Comparison of ENCODE assay signal across 19 mouse cellular contexts in genomic region chr19:5045531-5045930, GRCm38 (mm10). TPM values are rescaled to one million over a fixed set of nuclear protein-coding genes. Genes with fewer than 3 reads are reported as not detected.
DNase-seq lines count a peak whose midpoint lies in the region; TF ChIP-seq lines count a peak whose summit lies in the region.
"Had no signal": no experiment of that assay in that cellular context is flagged by ENCODE, and none has a peak within 500 bp of the region (broad histone marks: within the 10 kb centered on the region; RNA-seq: fewer than 3 reads in every experiment).

No protein-coding gene starts in this region.

- no peak for TF ChIP-seq CTCF in testis, adult 2 months (IDR thresholded peaks at IDR 0.05; ENCODE audit: control insufficient read depth, insufficient read depth, insufficient replicate concordance, low read depth, low read length)
- no peak for TF ChIP-seq CTCF in E14TG2a.4 (conservative IDR thresholded peaks at IDR 0.05; ENCODE audit: low read length)
- TF ChIP-seq CTCF in cortical plate, adult 2 months (IDR thresholded peaks at IDR 0.05; ENCODE audit: extremely low read depth, insufficient read depth, low read length) = no peak

- intact Hi-C loops in gastrocnemius, postnatal 36 days (cut with DNase I) = no loop called here

- H3K9me3 ChIP-seq in E14TG2a.4 (ENCODE audit: low read length) = no peaks in the 10 kb centered on the region
- H3K9me3 ChIP-seq: embryonic facial prominence, embryonic 15.5 days; forebrain, embryonic 15.5 days; heart, embryonic 15.5 days; hindbrain, embryonic 10.5 days; intestine, embryonic 15.5 days had no signal

- H3K4me3 ChIP-seq in testis, adult 2 months (ENCODE audit: control insufficient read depth, low read depth, low read length) = peak overlapping the region; percentile 11
- 0 out of 2 replicates have a peak overlapping the region, but pooled peaks have one; percentile 7 for H3K4me3 ChIP-seq in E14TG2a.4 (replicated peaks; ENCODE audit: low read length)
- no peak overlapping the region for H3K4me3 ChIP-seq in cortical plate, adult 2 months (ENCODE audit: insufficient read depth, low read length)
- H3K4me3 ChIP-seq: embryonic facial prominence, embryonic 15.5 days; forebrain, embryonic 15.5 days; heart, embryonic 15.5 days; hindbrain, embryonic 10.5 days; intestine, embryonic 15.5 days had no signal

- no peaks in the 10 kb centered on the region for H3K27me3 ChIP-seq in testis, adult 2 months (ENCODE audit: control insufficient read depth, insufficient read depth, low read length)
- no peaks in the 10 kb centered on the region for H3K27me3 ChIP-seq in E14TG2a.4 (ENCODE audit: insufficient read depth, low read length)
- H3K27me3 ChIP-seq: CH12.LX; embryonic facial prominence, embryonic 15.5 days; heart, embryonic 15.5 days; intestine, embryonic 15.5 days had no signal

- H3K27ac ChIP-seq in testis, adult 2 months (ENCODE audit: control insufficient read depth, insufficient read depth, low read depth, low read length) = no peak overlapping the region
- peak overlapping the region; percentile 13; the same call in 1 of the 2 replicates for H3K27ac ChIP-seq in cortical plate, adult 2 months (ENCODE audit: insufficient read depth, low read length)
- H3K27ac ChIP-seq: embryonic facial prominence, embryonic 15.5 days; forebrain, embryonic 15.5 days; heart, embryonic 15.5 days; hindbrain, embryonic 10.5 days; hindbrain, embryonic 14.5 days; intestine, embryonic 15.5 days had no signal

- TF ChIP-seq POLR2A in testis, adult 2 months (IDR thresholded peaks at IDR 0.05; ENCODE audit: control insufficient read depth, low read depth, low read length) = no peak
- TF ChIP-seq POLR2A in cortical plate, adult 2 months (IDR thresholded peaks at IDR 0.05; ENCODE audit: extremely low read depth, insufficient read depth, low read length) = no peak

- DNase-seq in testis, postnatal 10 days (ENCODE audit: low spot score) = no peak
- no peak for DNase-seq in gastrocnemius, postnatal 36 days
- DNase-seq in kidney, postnatal 25 days = no peak
- DNase-seq: adrenal gland, postnatal 10 days; cerebellum, adult 11-12 months; cerebellum, postnatal 10 days; embryo, embryonic 11 days; heart, adult 18-20 months; heart, postnatal 14 days had no signal

- H3K36me3 ChIP-seq in testis, adult 2 months (ENCODE audit: control insufficient read depth, insufficient read depth, low read length) = no peaks in the 10 kb centered on the region; the same call in 1 of the 2 replicates
- H3K36me3 ChIP-seq in E14TG2a.4 (ENCODE audit: insufficient read depth, low read length) = peaks cover 70% of the 10 kb centered on the region

- no peaks in the 10 kb centered on the region; the same call in 1 of the 2 replicates for H3K4me1 ChIP-seq in testis, adult 2 months (ENCODE audit: control insufficient read depth, insufficient read depth, low read length)
- H3K4me1 ChIP-seq in E14TG2a.4 (replicated peaks; ENCODE audit: low read depth, low read length) = peaks cover 83% of the 10 kb centered on the region
- peaks cover 13% of the 10 kb centered on the region for H3K4me1 ChIP-seq in cortical plate, adult 2 months (ENCODE audit: control insufficient read depth, insufficient read depth, low read length)

RNA-seq across cellular contexts. Expression of gene Brms1, which starts 4.4 kb away (rescaled TPM):
- 200 and 216 TPM in 2 replicates for polyA plus RNA-seq in testis, adult 2 months (2012; rRNA removed)
- 29.1 and 34.8 TPM in 2 replicates for polyA plus RNA-seq in cortical plate, adult 2 months (2012; rRNA removed)
- total RNA-seq in gastrocnemius, postnatal 36 days (2021) = 10 to 100 TPM; 11.5 to 14.1 TPM

RNA-seq across cellular contexts. Expression of gene Rin1, which starts 4.8 kb away (rescaled TPM):
- polyA plus RNA-seq in testis, adult 2 months (2012; rRNA removed) = 27.1 and 27.5 TPM in 2 replicates
- 68.7 and 69.0 TPM in 2 replicates for polyA plus RNA-seq in cortical plate, adult 2 months (2012; rRNA removed)
- 1 to 10 TPM in 1 of 2 experiments, under 1 TPM in 1; 0.52 to 1.3 TPM for total RNA-seq in gastrocnemius, postnatal 36 days (2021)

RNA-seq across cellular contexts. Expression of gene AC124502.3, which starts 6.8 kb away (rescaled TPM):
- 0.61 and 0.98 TPM in 2 replicates for polyA plus RNA-seq in testis, adult 2 months (2012; rRNA removed)
- polyA plus RNA-seq in cortical plate, adult 2 months (2012; rRNA removed) = 4.8 and 6.8 TPM in 2 replicates
- total RNA-seq in gastrocnemius, postnatal 36 days (2021) = under 1 TPM; 0.87 to 0.96 TPM

RNA-seq across cellular contexts. Expression of gene B4gat1, which starts 6.9 kb away (rescaled TPM):
- polyA plus RNA-seq in testis, adult 2 months (2012; rRNA removed) = 3.7 and 4.2 TPM in 2 replicates
- 106 and 111 TPM in 2 replicates for polyA plus RNA-seq in cortical plate, adult 2 months (2012; rRNA removed)
- total RNA-seq in gastrocnemius, postnatal 36 days (2021) = 10 to 100 TPM; 20.5 to 20.8 TPM

RNA-seq across cellular contexts. Expression of gene Slc29a2, which starts 21.9 kb away (rescaled TPM):
- 4.9 and 5.2 TPM in 2 replicates for polyA plus RNA-seq in testis, adult 2 months (2012; rRNA removed)
- polyA plus RNA-seq in cortical plate, adult 2 months (2012; rRNA removed) = 19.8 and 21.5 TPM in 2 replicates
- total RNA-seq in gastrocnemius, postnatal 36 days (2021) = 1 to 10 TPM; 5.9 to 6.9 TPM
